Mouse (Mus musculus) testis, adult 2 months (tissue): ENCODE results near the gene Unc13c.

Experiments
- CTCF ChIP-seq: fragments of 200-500 bp; IDR thresholded peaks from 2 replicates; pipeline ENCODE4 v1.5.1; 2012; ENCODE audit warnings: low read depth, mild to moderate bottlenecking, inconsistent platforms, low read length, moderate library complexity; ENCODE audit not compliant: control insufficient read depth, insufficient read depth, insufficient replicate concordance
- POLR2A ChIP-seq: fragments of 200-500 bp; IDR thresholded peaks from 2 replicates; pipeline ENCODE4 v1.6.1; 2012; ENCODE audit warnings: low read depth, mild to moderate bottlenecking, inconsistent platforms, low read length, moderate library complexity; ENCODE audit not compliant: control insufficient read depth

DNA sequence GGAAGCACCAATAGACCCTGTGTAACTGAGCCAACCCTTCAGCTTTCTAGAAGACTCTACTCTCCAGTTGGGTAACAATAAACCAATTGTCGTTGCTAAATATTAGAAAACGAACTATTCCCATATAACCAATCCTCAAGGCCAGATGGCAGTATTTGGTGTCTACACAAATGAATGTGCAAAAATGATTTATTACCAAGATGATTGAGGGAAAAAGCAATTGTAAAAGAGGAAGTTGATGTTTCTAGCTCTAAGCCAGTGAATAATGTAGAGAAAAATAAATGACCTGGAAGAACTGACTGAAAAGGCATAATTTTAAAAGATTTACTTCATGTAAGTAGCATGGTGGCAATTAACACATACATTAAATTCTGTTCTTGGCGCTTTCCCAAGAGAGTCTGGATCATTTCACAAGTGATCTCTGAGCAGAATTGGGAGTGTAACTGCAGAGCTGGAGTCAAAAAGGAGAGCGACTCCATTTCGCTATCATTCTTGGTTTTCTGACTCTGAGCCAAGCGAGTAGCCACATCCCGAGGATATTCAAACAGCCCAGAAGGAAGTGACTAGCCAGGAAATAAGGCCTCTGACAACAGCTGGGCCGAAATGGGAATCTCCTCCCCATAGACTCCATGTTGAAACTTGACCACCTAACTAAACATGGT, 3.7 kb upstream of the Unc13c start:
- TF ChIP-seq CTCF (no peak), POLR2A (no peak)
